Mouse (Mus musculus) MEL (cell line): ENCODE results near the gene Phf20. TPM values are rescaled to one million over a fixed set of nuclear protein-coding genes. Genes with fewer than 3 reads are reported as not detected.

ENCODE experiments used
- DNase-seq: peaks from one replicate; pipeline ENCODE4 v3.0.0; 2011; ENCODE audit warnings: low read depth, low spot score
- H3K27ac ChIP-seq: 2 replicates; pipeline ENCODE4 v1.5.1; 2012; ENCODE audit warnings: low read depth, mild to moderate bottlenecking, control low read depth, low read length, moderate library complexity; ENCODE audit not compliant: control insufficient read depth
- H3K27me3 ChIP-seq, 2 experiments: fragments of 150-350 bp in 1 of 2; sonication (generic) in 1 of 2; 2 replicates each; pipeline ENCODE4 v1.6.1; 2012; ENCODE audit warnings: low read length in 2 of 2, mild to moderate bottlenecking in 2 of 2, improper control_type of control experiment in 1 of 2, moderate library complexity in 1 of 2; ENCODE audit not compliant: insufficient read depth in 2 of 2, control insufficient read depth in 1 of 2
- H3K36me3 ChIP-seq, 2 experiments: 2 replicates each; pipeline ENCODE4 v1.6.1; 2012 to 2014; ENCODE audit warnings: low read length in 2 of 2, improper control_type of control experiment in 1 of 2, inconsistent platforms in 1 of 2, mild to moderate bottlenecking in 1 of 2; ENCODE audit not compliant: insufficient read depth in 2 of 2, control insufficient read depth in 1 of 2
- H3K4me1 ChIP-seq, 2 experiments: fragments of 150-350 bp in 1 of 2; sonication (generic) in 1 of 2; 2 replicates each; pipeline ENCODE4 v1.6.1; 2012; ENCODE audit warnings: low read length in 2 of 2, improper control_type of control experiment in 1 of 2, mild to moderate bottlenecking in 1 of 2; ENCODE audit not compliant: insufficient read depth in 2 of 2, control insufficient read depth in 1 of 2
- H3K4me3 ChIP-seq, 2 experiments: fragments of 150-350 bp in 1 of 2; sonication (generic) in 1 of 2; 2 replicates each; pipeline ENCODE4 v1.5.1; 2012; ENCODE audit warnings: low read depth in 2 of 2, low read length in 2 of 2, mild to moderate bottlenecking in 2 of 2, moderate library complexity in 2 of 2, control low read depth in 1 of 2, improper control_type of control experiment in 1 of 2; ENCODE audit not compliant: control insufficient read depth in 1 of 2, insufficient read depth in 1 of 2
- H3K79me2 ChIP-seq: 2 replicates; pipeline ENCODE4 v1.6.1; 2012; ENCODE audit warnings: mild to moderate bottlenecking, low read length, moderate library complexity; ENCODE audit not compliant: control insufficient read depth, poor library complexity, insufficient read depth
- H3K9ac ChIP-seq: 2 replicates; pipeline ENCODE4 v1.6.1; 2012; ENCODE audit warnings: low read depth, mild to moderate bottlenecking, control low read depth, low read length, moderate library complexity; ENCODE audit not compliant: control insufficient read depth, poor library complexity, severe bottlenecking
- H3K9me3 ChIP-seq: fragments of 150-350 bp; sonication (generic); replicated peaks from 2 replicates; pipeline ENCODE4 v1.6.1; 2012; ENCODE audit warnings: mild to moderate bottlenecking, low read length, improper control_type of control experiment, moderate library complexity; ENCODE audit not compliant: insufficient read depth
- CHD1 ChIP-seq: IDR thresholded peaks from 2 replicates; pipeline ENCODE4 v1.6.1; 2012; ENCODE audit warnings: low read depth, mild to moderate bottlenecking, inconsistent platforms, low read length, improper control_type of control experiment
- CHD2 ChIP-seq: IDR thresholded peaks from 2 replicates; pipeline ENCODE4 v1.6.1; 2011; ENCODE audit warnings: low read length, improper control_type of control experiment
- GABPA ChIP-seq: IDR thresholded peaks from 2 replicates; pipeline ENCODE4 v1.6.1; 2012; ENCODE audit warnings: low read depth, mild to moderate bottlenecking, inconsistent platforms, low read length, improper control_type of control experiment, moderate library complexity
- GATA1 ChIP-seq: IDR thresholded peaks from 2 replicates; pipeline ENCODE4 v1.6.1; 2011; ENCODE audit warnings: low read depth, low read length, improper control_type of control experiment
- HCFC1 ChIP-seq: IDR thresholded peaks from 2 replicates; pipeline ENCODE4 v1.6.1; 2012; ENCODE audit warnings: low read depth, mild to moderate bottlenecking, inconsistent platforms, low read length, improper control_type of control experiment, moderate library complexity
- JUND ChIP-seq: IDR thresholded peaks from 2 replicates; pipeline ENCODE4 v1.6.1; 2011; ENCODE audit warnings: low read depth, mild to moderate bottlenecking, improper control_type of control experiment, low read length
- KAT2A ChIP-seq: conservative IDR thresholded peaks from 2 replicates; pipeline ENCODE4 v1.6.1; 2012; ENCODE audit warnings: low read depth, low read length, improper control_type of control experiment, inconsistent platforms
- MAX ChIP-seq: IDR thresholded peaks from 2 replicates; pipeline ENCODE4 v1.6.1; 2011; ENCODE audit warnings: low read length, improper control_type of control experiment
- MAZ ChIP-seq: IDR thresholded peaks from 2 replicates; pipeline ENCODE4 v1.6.1; 2012; ENCODE audit warnings: low read depth, mild to moderate bottlenecking, inconsistent platforms, low read length, improper control_type of control experiment
- MEF2A ChIP-seq: IDR thresholded peaks from 2 replicates; pipeline ENCODE4 v1.6.1; 2014; ENCODE audit warnings: low read depth, mild to moderate bottlenecking, inconsistent platforms, low read length, improper control_type of control experiment; ENCODE audit not compliant: poor library complexity, insufficient replicate concordance, severe bottlenecking; ENCODE audit errors: extremely low read depth
- MXI1 ChIP-seq: IDR thresholded peaks from 2 replicates; pipeline ENCODE4 v1.6.1; 2011; ENCODE audit warnings: mild to moderate bottlenecking, low read depth, low read length, improper control_type of control experiment
- MYC ChIP-seq: IDR thresholded peaks from 2 replicates; pipeline ENCODE4 v1.6.1; 2011; ENCODE audit warnings: low read depth, mild to moderate bottlenecking, low read length, improper control_type of control experiment, moderate library complexity
- NELFE ChIP-seq: IDR thresholded peaks from 2 replicates; pipeline ENCODE4 v1.6.1; 2011; ENCODE audit warnings: low read depth, low read length, improper control_type of control experiment
- POLR2A ChIP-seq, 2 experiments: IDR thresholded peaks; 2 replicates each; pipeline ENCODE4 v1.6.1; 2011 to 2012; ENCODE audit warnings: low read length in 2 of 2, mild to moderate bottlenecking in 2 of 2, control low read depth in 1 of 2, improper control_type of control experiment in 1 of 2, low read depth in 1 of 2, moderate library complexity in 1 of 2; ENCODE audit not compliant: control insufficient read depth in 1 of 2, insufficient read depth in 1 of 2, poor library complexity in 1 of 2
- POLR2AphosphoS2 ChIP-seq: IDR thresholded peaks from 2 replicates; pipeline ENCODE4 v1.6.1; 2011; ENCODE audit warnings: low read length, improper control_type of control experiment
- POLR2AphosphoS5 ChIP-seq: IDR thresholded peaks from 2 replicates; pipeline ENCODE4 v1.6.1; 2012; ENCODE audit warnings: low read depth, borderline replicate concordance, mild to moderate bottlenecking, inconsistent platforms, low read length, moderate library complexity, mixed read lengths
- RCOR1 ChIP-seq: IDR thresholded peaks from 2 replicates; pipeline ENCODE4 v1.6.1; 2012; ENCODE audit warnings: low read depth, mild to moderate bottlenecking, inconsistent platforms, low read length, improper control_type of control experiment
- SIN3A ChIP-seq: IDR thresholded peaks from 2 replicates; pipeline ENCODE4 v1.6.1; 2012; ENCODE audit warnings: low read length, improper control_type of control experiment, inconsistent platforms
- TAL1 ChIP-seq: IDR thresholded peaks from 2 replicates; pipeline ENCODE4 v1.6.1; 2012; ENCODE audit warnings: mild to moderate bottlenecking, inconsistent platforms, low read length, moderate library complexity, mixed read lengths
- UBTF ChIP-seq: IDR thresholded peaks from 2 replicates; pipeline ENCODE4 v1.6.1; 2012; ENCODE audit warnings: low read depth, mild to moderate bottlenecking, inconsistent platforms, low read length, improper control_type of control experiment, moderate library complexity, borderline replicate concordance; ENCODE audit not compliant: insufficient read depth
- USF1 ChIP-seq: IDR thresholded peaks from 2 replicates; pipeline ENCODE4 v1.6.1; 2014; ENCODE audit warnings: low read depth, mild to moderate bottlenecking, inconsistent platforms, low read length, improper control_type of control experiment, moderate library complexity
- ZKSCAN1 ChIP-seq: IDR thresholded peaks from 2 replicates; pipeline ENCODE4 v1.6.1; 2012; ENCODE audit warnings: low read depth, mild to moderate bottlenecking, inconsistent platforms, low read length, improper control_type of control experiment, moderate library complexity
- polyA plus RNA-seq, 2 experiments: library from polyadenylated mRNA; stranded (reverse) in 1 of 2; unstranded in 1 of 2; fragments of >175 nt in 1 of 2; fragments of >200 nt in 1 of 2; gene quantifications; 2 replicates each; pipeline versions ENCODE4 v1.2.1 to v1.2.4; 2012; ENCODE audit warnings: low replicate concordance in 2 of 2, low read depth in 1 of 2; ENCODE audit not compliant: insufficient read length in 2 of 2, insufficient read depth in 1 of 2, missing spikeins in 1 of 2
- total RNA-seq: library from RNA; depleted of rRNA; stranded (reverse); fragments of 300-350 nt; gene quantifications from 2 replicates; pipeline ENCODE4 v1.2.3, GENCODE M21; 2012

The Phf20 gene
- total and polyA plus RNA-seq, 3 experiments: 11.7 to 16.9 TPM; not detected in 1

- DNase-seq: no peak
- Histone ChIP-seq H3K27me3 (no peaks in the 10 kb centered on the region), H3K79me2 (peaks cover 2% of the 10 kb centered on the region), H3K4me3 (no peak overlapping the region), H3K9me3 (no peaks in the 10 kb centered on the region), H3K9ac (no peak overlapping the region), H3K27ac (no peak overlapping the region), H3K4me1 (peaks cover 0 to 8% of the 10 kb centered on the region in 2 experiments; a peak in 3 of 4 replicates), H3K36me3 (peaks cover 0 to 8% of the 10 kb centered on the region in 2 experiments; a peak in 2 of 4 replicates)
- no peak for TF ChIP-seq CHD1
- no peak for TF ChIP-seq SIN3A
- no peak for TF ChIP-seq POLR2AphosphoS5
- TF ChIP-seq MYC: no peak
- no peak for TF ChIP-seq CHD2
- no peak for TF ChIP-seq USF1
- TF ChIP-seq ZKSCAN1: no peak
- TF ChIP-seq GABPA: no peak
- no peak for TF ChIP-seq MEF2A
- TF ChIP-seq UBTF: no peak
- TF ChIP-seq POLR2AphosphoS2: no peak
- TF ChIP-seq, all 39 proteins: peak for 0
Measured at GRCm38 (mm10) chr2:156192068-156192467, 4.2 kb upstream of the Phf20 start.

GRCm38 (mm10) chr2:156193066-156193862 is 3.0 kb upstream of the Phf20 start:
- Histone ChIP-seq H3K9ac (no peak overlapping the region), H3K4me3 (no peak overlapping the region), H3K9me3 (no peaks in the 10 kb centered on the region), H3K27me3 (no peaks in the 10 kb centered on the region), H3K4me1 (peaks cover 3 to 12% of the 10 kb centered on the region in 2 experiments), H3K27ac (no peak overlapping the region), H3K79me2 (peaks cover 8% of the 10 kb centered on the region), H3K36me3 (peaks cover 0 to 12% of the 10 kb centered on the region in 2 experiments; a peak in 2 of 4 replicates)
- DNase-seq: no peak
- peak; percentile 47; the same call in 1 of the 2 replicates for TF ChIP-seq RCOR1
- TF ChIP-seq NELFE: no peak

- H3K27ac ChIP-seq: no peak overlapping the region
- TF ChIP-seq TAL1 (no peak), CHD2 (no peak), MEF2A (no peak), POLR2AphosphoS5 (no peak), MAZ (no peak), MXI1 (no peak), HCFC1 (no peak), NELFE (no peak), KAT2A (no peak), USF1 (no peak), POLR2A (IDR thresholded peaks at IDR 0.05; ENCODE audit: control insufficient read depth in 1 of 2, insufficient read depth in 1 of 2, low read depth in 1 of 2, low read length in 2 of 2, poor library complexity in 1 of 2) (no peak), GATA1 (no peak), MAX (no peak), JUND (no peak), MYC (no peak), ZKSCAN1 (no peak), RCOR1 (no peak)
- no peaks in the 10 kb centered on the region for H3K27me3 ChIP-seq
- DNase-seq: no peak
- peaks cover 3 to 8% of the 10 kb centered on the region in 2 experiments for H3K4me1 ChIP-seq
- no peak overlapping the region for H3K9ac ChIP-seq
- peaks cover 0 to 14% of the 10 kb centered on the region in 2 experiments; a peak in 2 of 4 replicates for H3K36me3 ChIP-seq
- H3K9me3 ChIP-seq: no peaks in the 10 kb centered on the region
- H3K79me2 ChIP-seq: peaks cover 18% of the 10 kb centered on the region
- H3K4me3 ChIP-seq: no peak overlapping the region
Measured at GRCm38 (mm10) chr2:156194571-156194970, 1.7 kb upstream of the Phf20 start.
